Mouse (Mus musculus) neural tube, embryonic 12.5 days (tissue): ENCODE data around the gene Gm973. TPM values are rescaled to one million over a fixed set of nuclear protein-coding genes. Genes with fewer than 3 reads are reported as not detected.

Source experiments
- ATAC-seq: fragments of 200-750 bp; cut with Nextera tagmentation; 2 replicates; pipeline ENCODE4 v1.8.0; 2017; ENCODE audit warnings: low read depth, mild to moderate bottlenecking, moderate TSS enrichment, moderate library complexity; ENCODE audit not compliant: low FRiP score
- H3K27ac ChIP-seq: fragments of 300-500 bp; sonication (generic); 2 replicates; pipeline ENCODE4 v1.5.1; 2016
- H3K27me3 ChIP-seq: fragments of 300-500 bp; sonication (generic); replicated peaks from 2 replicates; pipeline ENCODE4 v1.6.1; 2016; ENCODE audit warnings: mild to moderate bottlenecking
- H3K36me3 ChIP-seq: fragments of 300-500 bp; sonication (generic); 2 replicates; pipeline ENCODE4 v1.6.1; 2016; ENCODE audit warnings: mild to moderate bottlenecking
- H3K4me1 ChIP-seq: fragments of 300-500 bp; sonication (generic); 2 replicates; pipeline ENCODE4 v1.6.1; 2016
- H3K4me2 ChIP-seq: fragments of 300-500 bp; sonication (generic); replicated peaks from 2 replicates; pipeline ENCODE4 v1.6.1; 2016; ENCODE audit warnings: mild to moderate bottlenecking
- H3K4me3 ChIP-seq: fragments of 300-500 bp; sonication (generic); 2 replicates; pipeline ENCODE4 v1.5.1; 2016
- H3K9ac ChIP-seq: fragments of 300-500 bp; sonication (generic); 2 replicates; pipeline ENCODE4 v1.6.1; 2016; ENCODE audit warnings: mild to moderate bottlenecking
- H3K9me3 ChIP-seq: fragments of 300-500 bp; sonication (generic); 2 replicates; pipeline ENCODE4 v1.6.1; 2016; ENCODE audit warnings: mild to moderate bottlenecking
- WGBS: fragments of 180-500 bp; shearing (Covaris S2); methylation state at CpG from one replicate; pipeline ENCODE4 v1.1.7; 2016; 5-methylcytosine and 5-hydroxymethylcytosine counted together
- polyA plus RNA-seq: library from polyadenylated mRNA; unstranded; fragments of >200 nt; fragmentation: Nextera tagmentation; extraction: Ambion mirVana; gene quantifications from 2 replicates; pipeline ENCODE4 v1.2.1, GENCODE M21; 2016

Gene Gm973
- polyA plus RNA-seq, 1 experiment from 2014 or later: 5.0 TPM

DNA sequence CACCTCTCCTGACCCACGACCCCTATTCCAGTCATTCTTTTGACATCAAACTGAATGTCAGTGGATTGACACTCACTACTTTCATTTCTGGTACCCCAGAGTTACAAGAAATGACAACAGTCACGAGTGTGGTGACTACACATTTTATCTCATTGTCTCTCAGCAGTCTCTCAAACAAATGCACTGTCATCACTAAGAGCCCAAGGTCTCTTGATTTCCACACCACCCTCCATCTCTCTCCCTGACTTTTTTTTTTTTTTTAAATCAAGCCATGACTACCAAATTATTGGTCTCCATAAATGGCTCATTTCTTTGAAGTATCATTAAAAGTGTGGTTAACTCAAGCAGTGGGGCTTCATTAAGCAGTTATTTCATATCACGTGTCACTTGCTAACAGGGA lies 16.7 kb upstream of the Gm973 start:
- ATAC-seq: no peak
- Histone ChIP-seq H3K4me3 (no peak overlapping the region), H3K27ac (no peak overlapping the region), H3K4me1 (no peaks in the 10 kb centered on the region), H3K36me3 (no peaks in the 10 kb centered on the region), H3K27me3 (no peaks in the 10 kb centered on the region), H3K9me3 (no peaks in the 10 kb centered on the region), H3K9ac (no peak overlapping the region), H3K4me2 (no peak overlapping the region)
- WGBS: 76% methylated on average over 3 of the region's 3 CpGs

DNA sequence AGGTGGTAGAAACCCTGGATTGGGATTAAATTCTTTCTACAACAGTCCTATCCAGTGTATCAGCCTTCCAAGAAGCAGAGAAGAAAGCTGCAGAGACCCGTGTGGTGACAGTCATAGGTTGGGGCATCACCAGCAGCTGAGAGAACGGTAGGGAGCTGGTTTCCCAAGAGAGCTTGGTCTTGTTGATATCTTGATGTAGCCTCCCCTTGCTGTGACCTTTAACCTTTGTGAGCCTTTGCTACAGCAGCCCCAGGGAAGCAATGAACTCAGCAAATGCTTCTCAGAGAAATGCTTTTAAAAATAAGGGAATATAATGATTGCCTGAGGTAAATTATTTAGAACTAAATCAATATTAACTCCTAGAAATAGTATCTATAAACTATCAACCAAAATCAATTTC lies 13.7 kb upstream of the Gm973 start:
- WGBS: 76% methylated on average over 2 of the region's 2 CpGs
- H3K4me3 ChIP-seq: no peak overlapping the region
- H3K9ac ChIP-seq: no peak overlapping the region
- no peak overlapping the region for H3K4me2 ChIP-seq
- H3K27ac ChIP-seq: no peak overlapping the region
- no peaks in the 10 kb centered on the region for H3K36me3 ChIP-seq
- H3K27me3 ChIP-seq: no peaks in the 10 kb centered on the region
- no peak for ATAC-seq
- H3K4me1 ChIP-seq: no peaks in the 10 kb centered on the region
- H3K9me3 ChIP-seq: no peaks in the 10 kb centered on the region

DNA sequence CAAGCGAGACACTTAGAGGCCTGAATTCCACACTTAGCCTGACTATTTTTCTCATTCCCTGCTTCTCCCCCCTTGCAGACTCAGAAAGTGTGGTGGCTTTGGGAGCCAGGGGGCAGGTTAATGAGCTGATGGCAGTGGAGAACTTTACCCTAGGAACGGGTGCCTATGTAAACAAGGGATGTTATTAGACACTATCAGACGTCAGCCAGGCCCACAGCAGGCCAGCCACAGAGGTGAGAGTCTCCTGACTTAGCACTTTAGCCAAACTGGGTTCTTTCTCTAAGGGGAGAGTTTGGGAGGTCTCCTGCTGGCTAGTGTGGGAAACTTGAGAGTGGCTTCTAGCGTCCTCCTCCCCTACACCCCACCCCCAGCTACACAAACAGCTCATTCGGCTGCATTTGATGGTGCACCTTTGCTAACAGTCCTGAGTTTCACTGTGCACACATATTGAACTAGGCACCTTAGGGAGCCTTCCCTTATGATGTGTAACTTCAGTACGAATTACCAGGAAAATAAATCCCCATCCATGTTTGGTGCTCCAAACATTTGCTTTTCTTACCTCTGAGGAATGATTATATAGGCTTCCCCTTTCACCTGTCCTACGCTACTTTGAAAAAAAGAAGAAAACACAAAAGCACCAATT lies 12.3 kb upstream of the Gm973 start:
- Histone ChIP-seq H3K36me3 (no peaks in the 10 kb centered on the region), H3K27me3 (no peaks in the 10 kb centered on the region), H3K9ac (no peak overlapping the region), H3K9me3 (no peaks in the 10 kb centered on the region), H3K4me2 (no peak overlapping the region), H3K27ac (no peak overlapping the region), H3K4me1 (no peaks in the 10 kb centered on the region), H3K4me3 (no peak overlapping the region)
- WGBS: 56% methylated on average over 7 of the region's 7 CpGs
- no peak for ATAC-seq

DNA sequence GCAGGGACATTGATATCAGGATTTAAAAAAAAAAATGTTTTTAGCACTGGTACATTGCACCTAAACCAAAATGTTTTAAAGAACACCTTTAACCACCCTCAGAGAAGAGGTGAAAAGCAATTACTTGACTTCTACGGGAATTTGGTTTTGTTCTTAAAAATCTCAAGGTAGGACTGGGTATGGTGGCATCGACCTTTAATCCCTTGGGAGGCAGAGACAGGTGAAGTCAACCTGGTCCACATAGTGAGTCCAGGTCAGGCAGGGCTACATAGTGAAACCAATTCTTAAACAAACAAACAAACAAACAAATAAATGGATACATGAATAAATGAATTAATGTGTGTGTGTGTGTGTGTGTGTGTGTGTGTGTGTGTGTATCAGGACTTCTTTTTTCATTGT lies 11.8 kb upstream of the Gm973 start:
- ATAC-seq: no peak
- Histone ChIP-seq H3K36me3 (no peaks in the 10 kb centered on the region), H3K9ac (no peak overlapping the region), H3K9me3 (no peaks in the 10 kb centered on the region), H3K27me3 (no peaks in the 10 kb centered on the region), H3K27ac (no peak overlapping the region), H3K4me2 (no peak overlapping the region), H3K4me1 (no peaks in the 10 kb centered on the region), H3K4me3 (no peak overlapping the region)
- WGBS: 80% methylated on average over 2 of the region's 2 CpGs

DNA sequence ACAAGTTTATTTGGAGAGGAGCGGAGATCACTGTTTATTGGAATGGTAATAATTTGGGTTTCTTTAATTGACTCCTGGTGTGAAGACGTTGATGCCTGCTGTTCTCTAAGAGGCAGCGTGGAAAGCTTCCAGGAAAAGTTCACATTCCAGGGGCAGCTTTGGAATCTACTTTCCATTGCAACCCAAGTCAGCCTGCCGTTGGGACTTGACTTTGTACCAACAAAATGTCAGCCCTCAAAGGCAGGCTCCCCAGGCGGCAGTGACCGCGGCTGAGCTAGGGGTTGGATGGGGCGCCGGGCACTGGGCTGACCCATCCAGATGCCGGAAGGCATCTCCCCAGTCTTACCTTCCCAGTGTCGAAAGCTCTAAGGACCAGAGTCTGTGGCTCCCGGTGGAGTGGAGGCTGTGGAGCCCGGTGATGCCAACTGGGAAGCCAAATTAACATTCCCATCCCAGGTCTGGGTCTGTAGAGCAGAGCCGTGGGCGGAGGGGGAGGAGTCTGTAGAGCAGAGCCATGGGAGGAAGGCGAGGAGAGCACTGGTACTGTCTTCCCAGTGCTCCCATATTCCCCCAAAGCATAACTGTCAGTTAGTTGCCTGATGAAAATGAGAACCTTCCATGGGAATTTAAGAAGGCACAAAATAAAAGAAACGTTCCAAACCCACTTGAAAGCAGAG lies 7.5 kb upstream of the Gm973 start:
- no peak overlapping the region for H3K9ac ChIP-seq
- no peak overlapping the region for H3K27ac ChIP-seq
- H3K36me3 ChIP-seq: no peaks in the 10 kb centered on the region
- no peaks in the 10 kb centered on the region for H3K9me3 ChIP-seq
- ATAC-seq: no peak
- H3K27me3 ChIP-seq: no peaks in the 10 kb centered on the region
- no peak overlapping the region for H3K4me3 ChIP-seq
- H3K4me1 ChIP-seq: no peaks in the 10 kb centered on the region
- 33% methylated on average over 17 of the region's 17 CpGs for WGBS
- H3K4me2 ChIP-seq: no peak overlapping the region; the same call in 1 of the 2 replicates

DNA sequence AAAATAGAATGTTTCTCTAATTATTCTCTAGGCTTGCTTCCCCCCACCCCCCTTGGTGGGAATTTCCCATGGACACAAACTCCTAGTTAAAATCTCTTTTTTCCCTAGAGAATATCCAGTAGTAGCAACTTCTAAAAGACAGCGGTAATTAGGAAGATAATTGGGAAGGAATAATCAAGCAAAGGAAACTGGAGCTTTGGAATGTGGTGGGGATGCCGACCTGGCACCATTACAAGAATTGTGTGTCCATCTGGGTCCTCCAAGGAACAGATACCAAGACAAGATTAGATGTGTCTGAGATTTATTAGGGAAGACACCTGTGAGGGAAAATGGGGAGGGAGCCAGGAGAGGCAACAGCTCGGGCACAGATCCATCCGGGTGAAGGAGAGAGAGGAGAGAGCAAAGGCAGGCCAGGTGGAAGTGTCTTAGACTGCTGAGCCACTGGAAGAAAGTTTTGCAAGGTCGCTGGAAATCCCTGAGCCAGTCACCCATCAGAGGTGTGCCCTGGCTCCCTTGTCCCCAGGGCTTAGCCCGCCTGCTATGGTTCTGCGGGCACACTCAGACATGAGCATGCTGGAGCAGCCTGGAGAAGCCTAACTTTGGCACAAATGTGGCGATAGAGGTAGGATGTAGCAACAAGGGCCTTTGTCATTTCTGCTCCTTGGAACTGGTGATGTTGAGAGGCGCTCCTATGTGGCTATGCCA lies 4.3 kb upstream of the Gm973 start:
- ATAC-seq: no peak
- Histone ChIP-seq H3K4me1 (peaks cover 9% of the 10 kb centered on the region), H3K36me3 (no peaks in the 10 kb centered on the region), H3K9me3 (no peaks in the 10 kb centered on the region), H3K4me3 (no peak overlapping the region), H3K9ac (no peak overlapping the region), H3K27me3 (no peaks in the 10 kb centered on the region), H3K27ac (no peak overlapping the region), H3K4me2 (no peak overlapping the region)
- 65% methylated on average over 9 of the region's 9 CpGs for WGBS

DNA sequence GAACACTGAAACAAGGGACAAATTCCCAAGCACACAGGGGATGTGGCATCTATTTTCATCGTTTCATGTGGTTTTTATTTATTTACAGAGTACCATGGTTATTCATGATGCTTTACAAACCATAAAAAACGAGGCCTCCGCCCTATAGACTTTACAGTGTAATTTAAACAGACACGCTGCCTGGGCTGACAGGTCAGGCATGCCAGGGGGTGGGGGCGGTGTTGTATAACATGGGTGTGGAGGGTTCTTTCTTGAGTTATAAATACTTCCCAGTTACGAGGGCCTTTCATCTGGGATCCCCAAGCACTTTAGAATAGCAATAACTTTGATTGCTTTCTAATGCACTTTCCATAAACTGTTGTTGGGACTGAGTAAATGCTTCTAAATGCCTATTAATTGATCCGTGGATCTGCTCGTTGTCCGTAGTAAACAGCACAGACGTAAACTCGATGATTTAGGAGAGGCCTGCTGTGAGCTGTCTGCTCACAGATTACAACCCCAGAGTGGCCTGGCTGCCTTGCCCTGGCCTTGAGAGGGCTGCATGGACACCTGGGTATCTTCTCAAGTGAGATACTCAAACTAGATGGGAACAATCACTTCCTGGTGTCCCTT lies 4.3 kb downstream of the Gm973 start:
- Histone ChIP-seq H3K4me3 (no peak overlapping the region), H3K27ac (no peak overlapping the region), H3K36me3 (no peaks in the 10 kb centered on the region), H3K9me3 (no peaks in the 10 kb centered on the region), H3K9ac (no peak overlapping the region), H3K27me3 (no peaks in the 10 kb centered on the region), H3K4me1 (peaks cover 54% of the 10 kb centered on the region), H3K4me2 (no peak overlapping the region)
- no peak for ATAC-seq
- 12% methylated on average over 11 of the region's 11 CpGs for WGBS

DNA sequence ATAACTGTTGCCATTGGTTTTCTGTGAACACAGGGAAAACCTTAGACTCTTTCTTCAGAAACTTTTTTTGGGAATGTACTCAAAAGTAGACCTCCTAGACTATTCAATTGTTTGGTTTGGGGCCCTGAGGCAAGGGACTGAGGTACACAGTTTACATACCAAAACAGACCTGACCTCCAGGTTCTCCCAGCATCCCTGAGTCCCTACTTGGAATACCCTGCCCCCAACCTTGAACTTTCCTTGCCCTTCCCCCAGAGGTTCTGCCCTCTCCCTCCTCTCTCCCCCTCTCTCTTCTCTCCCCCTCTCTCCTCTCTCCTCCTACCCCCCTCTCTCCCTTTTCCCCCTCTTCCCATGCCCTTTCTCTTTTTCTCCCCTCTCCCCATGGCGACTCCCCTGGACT lies 6.4 kb downstream of the Gm973 start:
- Histone ChIP-seq H3K36me3 (no peaks in the 10 kb centered on the region), H3K4me2 (no peak overlapping the region), H3K27ac (no peak overlapping the region), H3K9me3 (no peaks in the 10 kb centered on the region), H3K4me3 (no peak overlapping the region), H3K4me1 (peaks cover 38% of the 10 kb centered on the region), H3K27me3 (no peaks in the 10 kb centered on the region), H3K9ac (no peak overlapping the region)
- no peak for ATAC-seq
- 47% methylated on average over 1 of the region's 1 CpGs for whole genome bisulfite sequencing

DNA sequence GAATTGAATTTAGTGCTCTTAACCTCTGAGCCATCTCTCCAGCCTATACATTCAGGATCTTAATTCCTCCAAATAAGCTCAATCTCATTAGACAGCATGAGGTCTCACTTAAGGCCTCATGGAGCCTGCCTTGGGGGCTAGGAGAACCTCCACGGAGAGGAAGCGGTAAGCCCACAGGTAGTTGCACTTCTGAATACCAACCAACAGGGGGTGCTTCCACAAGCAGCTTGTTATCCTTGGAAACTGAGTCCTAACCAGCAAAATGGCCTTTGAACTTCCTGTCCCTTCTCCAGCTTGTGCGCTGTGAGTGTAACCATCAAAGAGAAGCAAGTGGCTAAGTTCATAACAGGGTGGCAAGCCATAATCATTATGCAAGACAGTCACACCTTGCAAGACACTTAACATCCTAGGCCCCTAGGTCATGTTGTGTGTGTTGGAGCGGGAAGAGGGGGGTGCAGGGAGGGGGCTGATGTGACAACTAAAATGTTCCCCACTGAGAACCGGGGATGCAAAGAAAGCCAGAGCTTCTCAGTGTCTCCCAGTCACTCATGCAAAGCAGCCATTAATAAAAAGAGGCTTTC lies 7.4 kb downstream of the Gm973 start:
- H3K9me3 ChIP-seq: no peaks in the 10 kb centered on the region
- H3K27me3 ChIP-seq: no peaks in the 10 kb centered on the region
- H3K4me2 ChIP-seq: no peak overlapping the region
- no peak overlapping the region for H3K27ac ChIP-seq
- H3K9ac ChIP-seq: no peak overlapping the region
- WGBS: 46% methylated on average over 5 of the region's 5 CpGs
- ATAC-seq: no peak
- H3K4me3 ChIP-seq: no peak overlapping the region
- H3K36me3 ChIP-seq: no peaks in the 10 kb centered on the region
- H3K4me1 ChIP-seq: peaks cover 38% of the 10 kb centered on the region

DNA sequence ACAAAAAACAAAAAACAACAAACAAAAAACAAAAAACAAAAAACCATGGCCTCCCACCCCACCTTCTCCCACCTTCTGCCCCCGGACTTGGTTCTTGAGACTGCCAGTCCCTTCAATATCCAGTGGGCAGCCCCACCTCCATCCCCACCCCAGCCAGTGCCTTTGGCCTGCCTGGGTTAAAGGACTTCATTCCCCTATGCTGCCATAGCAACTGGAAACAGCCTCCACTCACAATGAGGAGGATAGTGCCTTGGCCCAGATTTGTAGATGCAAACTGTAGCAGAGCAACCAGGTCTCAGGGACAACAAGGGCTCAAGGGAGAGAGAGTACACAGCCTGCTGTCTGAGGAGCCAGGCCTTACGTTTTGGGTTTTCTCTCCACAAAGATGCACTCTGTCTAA lies 8.0 kb downstream of the Gm973 start:
- H3K36me3 ChIP-seq: no peaks in the 10 kb centered on the region
- WGBS: 25% methylated on average over 2 of the region's 2 CpGs
- H3K9ac ChIP-seq: no peak overlapping the region
- peaks cover 32% of the 10 kb centered on the region for H3K4me1 ChIP-seq
- H3K9me3 ChIP-seq: no peaks in the 10 kb centered on the region
- no peak overlapping the region for H3K27ac ChIP-seq
- ATAC-seq: peak; percentile 52; the same call in 1 of the 2 replicates
- H3K4me3 ChIP-seq: no peak overlapping the region
- no peaks in the 10 kb centered on the region for H3K27me3 ChIP-seq
- no peak overlapping the region for H3K4me2 ChIP-seq

DNA sequence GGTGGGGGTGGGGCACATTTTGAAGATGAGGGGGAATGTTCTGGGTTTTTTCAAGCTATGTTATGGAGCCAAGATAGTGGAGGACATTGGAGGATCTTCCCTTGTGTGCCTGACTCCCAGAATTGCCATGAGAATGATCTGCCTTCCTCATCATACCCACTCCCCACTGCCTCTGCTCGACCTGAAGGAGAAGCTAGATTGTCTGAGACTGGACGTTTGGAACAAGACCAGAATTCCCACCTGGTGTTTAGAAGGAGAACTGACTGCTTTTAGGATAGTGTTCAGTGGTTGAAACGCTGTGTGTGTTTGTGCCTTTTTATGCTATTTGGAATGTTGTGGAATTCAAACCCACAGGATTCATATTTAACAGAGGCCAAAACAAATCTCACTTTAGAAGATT lies 8.7 kb downstream of the Gm973 start:
- Histone ChIP-seq H3K9ac (no peak overlapping the region), H3K4me1 (peaks cover 25% of the 10 kb centered on the region), H3K4me3 (no peak overlapping the region), H3K27me3 (no peaks in the 10 kb centered on the region), H3K36me3 (no peaks in the 10 kb centered on the region), H3K9me3 (no peaks in the 10 kb centered on the region), H3K4me2 (no peak overlapping the region), H3K27ac (no peak overlapping the region)
- no peak for ATAC-seq
- 59% methylated on average over 3 of the region's 3 CpGs for WGBS

DNA sequence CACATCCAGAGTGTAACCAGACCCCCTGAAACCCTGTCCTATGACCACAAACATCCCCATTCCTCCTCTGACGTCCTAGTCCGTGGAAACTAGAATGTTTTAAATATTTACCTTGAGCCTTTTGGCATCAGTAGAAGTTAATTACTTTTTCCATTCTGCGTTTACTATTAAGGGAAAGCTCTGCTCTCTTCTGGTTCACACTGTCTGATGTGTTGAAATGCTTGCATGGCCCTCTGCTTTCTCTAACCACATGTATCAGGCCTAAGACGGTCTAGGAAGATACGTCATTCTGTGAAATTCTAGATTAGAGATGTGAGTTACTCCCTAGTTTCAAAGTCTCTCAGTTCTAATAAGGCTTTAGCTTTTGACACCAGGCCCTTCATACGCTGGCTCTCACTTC lies 11.2 kb downstream of the Gm973 start:
- no peak overlapping the region for H3K27ac ChIP-seq
- H3K4me2 ChIP-seq: no peak overlapping the region
- no peak overlapping the region for H3K9ac ChIP-seq
- H3K27me3 ChIP-seq: no peaks in the 10 kb centered on the region
- no peak for ATAC-seq
- no peaks in the 10 kb centered on the region for H3K9me3 ChIP-seq
- peaks cover 10% of the 10 kb centered on the region for H3K4me1 ChIP-seq
- 91% methylated on average over 6 of the region's 6 CpGs for WGBS
- H3K4me3 ChIP-seq: no peak overlapping the region
- H3K36me3 ChIP-seq: no peaks in the 10 kb centered on the region
